Mouse (Mus musculus) heart, postnatal 0 days (tissue): ENCODE data around the gene Bcas3.

Experiments used
- CTCF ChIP-seq: IDR thresholded peaks from 2 replicates; pipeline ENCODE4 v1.5.1; 2016; ENCODE audit warnings: antibody characterized with exemption, control low read depth, low read depth
- EP300 ChIP-seq: IDR thresholded peaks from 2 replicates; pipeline ENCODE4 v1.6.1; 2016; ENCODE audit warnings: antibody characterized with exemption, low read depth

- peak; percentile 91 for TF ChIP-seq CTCF
- TF ChIP-seq EP300: no peak
Measured at GRCm38 (mm10) chr11:85844144-85844965, 491.4 kb downstream of the Bcas3 start.
